Mouse (Mus musculus): ENCODE data around the gene Ubac1. TPM values are rescaled to one million over a fixed set of nuclear protein-coding genes. Genes with fewer than 3 reads are reported as not detected.

The Ubac1 gene
- 10 to 100 TPM; 50.5 to 77.3 TPM for total RNA-seq (2021)
- long read RNA-seq, experiment 1, transcript Ubac1-201 (10 exons, 1,852 nt) = major isoform, 89 of 121 reads
- long read RNA-seq, experiment 1, partial matches to known transcripts = 7 of 121 reads
- long read RNA-seq, experiment 1, other reads (novel, unspliced or antisense) = 25 of 121 reads
- long read RNA-seq, experiment 2, transcript Ubac1-201 (10 exons, 1,852 nt) = major isoform, 76 of 94 reads
- long read RNA-seq, experiment 2, partial matches to known transcripts = 5 of 94 reads
- long read RNA-seq, experiment 2, other reads (novel, unspliced or antisense) = 13 of 94 reads

DNA sequence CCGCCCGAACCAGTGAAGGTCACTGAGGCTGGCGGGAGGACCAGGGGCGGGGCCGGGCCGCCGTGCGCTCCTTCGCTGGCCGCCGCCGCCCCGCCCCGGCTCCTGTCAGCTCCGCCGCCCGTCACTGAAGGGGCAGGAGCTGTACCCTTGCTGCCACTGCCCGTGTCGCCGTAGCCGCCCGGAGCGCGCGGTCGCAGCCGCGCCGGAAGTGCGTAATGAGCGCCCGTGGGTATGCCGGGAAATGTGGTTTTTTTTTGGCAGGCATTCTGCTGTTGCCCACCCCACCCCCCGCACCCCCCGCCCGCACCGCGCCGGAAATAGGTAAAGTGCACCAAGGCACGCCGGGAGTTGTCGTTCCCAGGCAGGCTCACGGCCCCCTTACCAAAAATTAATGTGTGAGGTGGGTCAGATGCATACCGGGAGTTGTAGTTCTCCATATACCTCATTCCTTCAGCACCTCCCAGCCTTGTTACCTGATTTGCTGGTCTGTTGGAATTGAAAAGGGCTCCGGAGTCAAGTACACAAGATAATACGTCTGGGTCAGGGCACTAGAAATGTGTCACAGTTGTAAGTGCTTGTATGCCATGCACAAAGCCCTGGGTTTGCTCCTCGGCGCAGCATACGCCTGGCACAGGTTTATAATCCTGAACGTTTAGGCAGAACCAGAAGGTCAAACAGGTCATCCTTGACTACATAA lies at the start of gene Ubac1:
Gene Ubac1 (minus strand): TSS at position 187 of the 697 bp plus-strand sequence.
- peak; percentile 94 for DNase-seq

DNA sequence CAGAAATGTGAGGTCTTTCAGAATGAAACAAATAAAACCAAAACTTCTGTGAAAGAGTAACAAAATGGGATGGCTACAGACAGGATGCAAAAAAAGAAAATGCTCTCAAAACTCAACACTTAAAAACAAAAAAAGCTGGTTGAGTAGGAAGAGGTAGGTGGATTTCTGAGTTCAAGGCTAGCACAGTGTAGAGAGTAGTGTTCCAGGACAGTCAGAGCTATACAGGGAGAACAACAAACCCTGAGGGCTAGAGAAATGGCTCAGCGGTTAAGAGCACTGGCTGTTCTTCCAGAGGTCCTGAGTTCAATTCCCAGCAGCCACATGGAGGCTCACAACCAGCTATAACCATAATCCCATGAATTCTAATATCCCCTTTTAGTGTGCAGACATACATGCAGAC lies 47.0 kb upstream of the Ubac1 start:
- DNase-seq = no peak

DNA sequence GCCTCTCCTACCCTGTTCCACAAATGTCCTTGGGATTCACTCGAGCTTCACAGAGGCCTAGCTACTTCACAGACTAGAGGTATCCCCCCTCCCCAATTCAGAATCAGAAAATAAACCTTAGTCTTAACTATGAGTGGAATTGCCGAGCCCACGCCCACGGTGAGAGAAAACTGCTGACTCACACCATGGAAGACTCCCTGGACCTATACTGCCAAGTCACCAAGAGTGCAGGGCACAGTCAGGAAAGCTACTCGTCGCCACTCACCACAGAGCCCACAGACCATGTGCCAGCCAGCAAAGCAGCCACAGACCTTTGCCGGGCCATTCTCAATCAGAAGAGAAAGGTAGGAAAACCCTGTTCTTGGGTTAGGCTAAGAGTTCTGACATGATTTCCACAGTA lies 46.6 kb upstream of the Ubac1 start:
- DNase-seq = no peak

DNA sequence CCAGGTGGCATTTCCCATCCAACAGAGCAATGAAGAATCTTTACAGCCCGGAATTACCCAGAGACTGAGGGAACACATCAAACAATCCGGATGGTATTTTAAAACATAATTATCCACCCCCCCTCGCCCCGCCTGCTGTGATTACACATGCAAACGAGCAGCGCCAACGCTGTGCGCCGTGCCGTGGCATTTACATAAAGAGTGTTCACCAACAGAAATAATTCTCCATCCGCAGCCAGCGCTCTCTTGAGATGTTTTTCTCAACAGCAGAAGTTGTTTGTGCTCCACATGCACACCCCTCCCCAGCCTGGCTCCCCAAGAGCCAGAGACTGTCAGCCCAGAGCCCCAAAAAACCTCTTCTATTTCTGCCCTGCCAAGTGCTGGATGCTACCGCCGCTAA lies 45.0 kb upstream of the Ubac1 start:
- DNase-seq = no peak

DNA sequence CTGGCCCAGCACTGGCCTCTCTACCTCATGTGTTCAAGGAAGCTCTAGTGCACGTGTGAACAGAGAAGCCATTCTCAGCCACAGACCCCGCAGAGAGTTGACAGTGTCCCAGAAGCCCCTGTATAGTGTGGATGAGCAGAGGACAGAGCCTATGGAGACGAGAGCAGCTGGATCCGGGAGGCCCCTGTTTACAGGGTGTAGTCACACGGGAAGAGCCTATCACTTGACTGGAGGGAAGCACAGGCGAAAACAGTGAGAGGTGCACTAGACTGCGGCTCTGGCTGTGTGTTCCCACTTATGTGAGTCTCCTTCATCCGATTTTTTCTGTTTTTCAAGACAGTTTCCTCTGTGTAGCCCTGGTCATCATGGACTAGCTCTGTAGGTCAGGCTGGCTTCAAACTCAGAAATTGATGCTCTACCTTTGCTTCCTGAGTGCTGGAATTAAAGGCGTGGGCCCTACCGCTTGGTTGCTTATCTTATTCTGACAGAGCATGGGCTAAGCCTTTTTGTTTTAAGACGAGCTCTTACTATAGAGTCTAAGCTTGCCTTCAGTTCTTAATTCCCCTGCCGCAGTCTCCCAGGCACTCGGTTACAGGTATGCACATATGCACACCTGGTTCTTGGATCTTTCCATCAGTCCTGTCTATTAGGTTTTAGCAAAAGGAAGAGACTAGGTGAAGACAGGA lies 41.3 kb upstream of the Ubac1 start:
- DNase-seq = no peak

DNA sequence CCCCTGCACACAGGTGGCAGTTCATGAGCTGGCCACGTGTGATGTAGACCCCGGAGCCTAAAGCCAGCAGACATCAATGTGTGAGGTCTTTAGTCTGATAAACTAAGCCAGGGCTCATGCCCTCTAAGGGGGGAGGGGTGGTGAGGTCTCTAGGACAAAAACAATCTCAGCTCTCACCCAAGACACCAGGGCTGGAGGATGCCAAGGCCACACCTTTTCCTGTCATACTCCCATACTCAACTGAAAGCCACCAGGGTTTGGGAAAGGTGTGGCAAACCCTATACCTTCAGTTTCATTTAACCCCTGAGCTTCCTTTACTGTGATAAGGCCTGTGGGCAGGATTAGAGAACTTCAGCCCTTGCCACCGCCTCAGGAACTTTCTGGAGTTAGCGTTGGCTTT lies 40.7 kb upstream of the Ubac1 start:
- no peak for DNase-seq

DNA sequence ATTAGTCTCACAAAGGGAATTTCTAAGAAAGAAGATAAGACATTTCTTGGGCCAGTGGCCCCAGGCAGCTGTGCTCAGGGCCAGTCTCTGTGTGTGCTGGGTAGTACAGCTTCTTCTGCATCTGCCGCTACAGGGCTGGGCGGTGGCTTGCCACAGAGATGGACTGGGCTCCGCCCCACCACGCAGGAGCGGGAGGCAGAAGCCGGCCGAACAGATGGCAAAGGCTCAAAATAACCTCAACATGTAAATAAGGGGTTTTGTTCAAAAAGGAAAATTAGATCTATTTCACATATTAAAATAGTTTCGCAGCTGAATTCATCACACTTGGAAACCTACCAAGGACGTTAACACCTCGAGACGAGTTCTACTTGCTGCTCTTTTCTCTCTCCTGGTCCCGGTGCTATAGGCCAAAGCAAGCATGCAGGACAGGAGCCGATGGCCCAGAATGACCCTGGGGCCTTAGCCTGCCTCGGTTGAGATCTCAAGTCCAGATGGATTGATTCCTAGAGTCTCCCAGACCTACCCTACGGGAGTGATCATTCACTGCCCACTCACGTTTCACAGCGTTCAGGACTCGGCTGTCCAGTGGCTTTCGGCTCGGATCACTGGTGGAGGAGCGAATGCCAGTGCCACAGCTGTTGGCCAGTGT lies 39.6 kb upstream of the Ubac1 start:
- DNase-seq = no peak

DNA sequence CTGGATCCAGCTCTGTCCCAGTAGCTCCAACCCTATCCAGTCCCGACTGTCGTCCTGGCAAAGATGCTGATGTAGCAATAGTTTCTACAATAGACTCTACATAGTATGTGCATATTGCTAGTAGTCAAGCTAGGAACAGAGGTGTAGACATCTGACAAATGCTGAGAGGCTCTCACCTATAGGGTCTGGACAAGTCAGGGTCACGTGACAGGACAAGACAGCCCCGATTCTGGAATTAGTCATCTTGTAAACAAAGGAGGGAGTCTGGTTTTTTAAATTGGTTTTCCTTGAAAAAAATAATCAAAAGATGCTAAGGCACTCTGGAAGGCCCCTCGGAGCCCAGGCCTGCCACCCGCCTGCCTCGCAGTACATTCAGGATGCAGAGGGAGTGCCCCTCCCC lies 35.5 kb upstream of the Ubac1 start:
- DNase-seq = no peak

DNA sequence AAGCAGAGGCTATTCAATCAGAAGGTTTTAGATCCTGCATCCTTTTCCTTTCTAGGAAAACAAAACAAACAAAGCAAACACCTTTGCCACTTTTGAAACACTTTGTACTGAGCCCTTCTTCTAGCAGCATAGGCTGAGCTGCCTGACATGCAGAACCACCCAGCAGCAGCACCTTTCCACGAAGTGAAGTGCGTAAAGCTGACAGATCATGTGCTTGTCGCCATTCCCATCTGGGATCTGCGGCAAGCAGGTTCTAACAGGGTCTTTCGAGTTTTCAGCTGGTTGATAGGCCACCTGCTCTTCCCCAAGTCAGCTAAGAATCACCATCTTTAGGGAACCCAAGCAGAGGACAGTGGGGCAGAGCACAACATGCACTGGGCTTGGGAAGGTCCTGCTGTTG lies 34.7 kb upstream of the Ubac1 start:
- DNase-seq = no peak

DNA sequence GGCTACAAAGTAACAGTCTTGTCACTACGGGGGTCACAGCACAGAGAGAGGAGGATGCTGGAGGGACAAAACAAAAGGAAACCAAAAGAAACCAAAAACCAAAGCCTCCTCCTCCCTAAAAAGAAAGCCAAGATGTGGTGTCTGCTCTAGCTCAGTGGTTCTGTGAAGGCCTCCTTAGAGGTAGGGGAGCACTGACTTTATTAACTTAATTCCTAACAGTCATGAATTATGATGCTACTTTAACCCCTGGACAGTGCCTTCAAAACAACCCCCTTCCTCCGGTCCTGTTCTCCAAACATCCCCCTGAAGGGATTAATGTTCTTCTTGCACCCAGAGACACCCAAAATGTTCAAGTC lies 34.2 kb upstream of the Ubac1 start:
- no peak for DNase-seq

DNA sequence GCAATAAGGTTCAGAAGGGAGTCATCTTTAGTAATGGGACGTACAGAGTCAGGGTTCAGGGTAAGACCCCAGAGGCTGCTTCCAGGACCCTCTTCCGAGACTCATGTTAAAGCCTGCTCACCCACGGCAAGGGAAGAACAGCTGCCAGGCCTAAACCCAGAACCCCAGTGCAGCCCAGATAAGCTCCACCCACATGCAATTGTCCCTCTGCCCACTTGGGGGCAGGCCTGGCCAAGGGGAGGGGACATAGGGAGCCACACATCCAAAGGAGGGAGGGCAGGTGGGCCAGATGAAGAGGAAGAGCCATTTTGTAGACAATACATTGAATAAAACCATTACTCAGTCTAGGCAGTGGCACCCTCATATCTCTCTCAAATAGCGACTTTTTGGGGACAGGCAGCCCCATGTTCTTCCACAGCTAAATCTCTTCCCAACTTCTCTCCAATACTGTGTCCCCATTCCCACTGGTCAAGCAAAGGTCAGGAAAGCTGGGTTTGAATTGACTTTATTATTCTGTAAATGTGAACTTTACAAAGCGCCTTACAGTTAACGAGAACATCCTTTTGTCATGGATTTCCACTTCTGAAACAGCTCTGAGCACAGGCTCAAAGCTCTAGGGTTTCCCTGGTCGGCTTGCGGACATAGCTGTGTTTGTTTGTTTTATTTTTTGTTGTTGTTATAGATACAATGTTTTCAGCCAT lies 33.6 kb upstream of the Ubac1 start:
- DNase-seq = peak; percentile 80

DNA sequence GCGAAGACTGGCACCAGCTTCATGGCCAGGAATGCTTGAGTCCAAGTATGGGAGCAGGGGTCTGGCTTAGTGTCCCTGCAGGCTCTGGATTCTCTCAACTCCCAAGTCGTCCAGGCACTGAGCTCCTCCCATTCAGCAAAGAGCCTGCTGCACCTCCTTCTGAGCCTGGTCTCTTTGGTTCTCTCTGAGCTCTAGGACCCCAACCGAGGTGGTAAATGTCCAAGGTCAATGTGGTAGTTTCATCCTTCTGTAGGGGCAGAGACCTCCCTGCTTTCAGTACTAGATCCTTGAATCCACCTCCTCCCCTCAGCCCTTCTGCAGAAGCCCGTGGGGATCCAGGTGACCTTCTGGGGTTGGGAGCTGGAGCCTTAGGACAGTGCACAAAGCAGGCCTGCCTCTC lies 31.3 kb upstream of the Ubac1 start:
- no peak for DNase-seq

DNA sequence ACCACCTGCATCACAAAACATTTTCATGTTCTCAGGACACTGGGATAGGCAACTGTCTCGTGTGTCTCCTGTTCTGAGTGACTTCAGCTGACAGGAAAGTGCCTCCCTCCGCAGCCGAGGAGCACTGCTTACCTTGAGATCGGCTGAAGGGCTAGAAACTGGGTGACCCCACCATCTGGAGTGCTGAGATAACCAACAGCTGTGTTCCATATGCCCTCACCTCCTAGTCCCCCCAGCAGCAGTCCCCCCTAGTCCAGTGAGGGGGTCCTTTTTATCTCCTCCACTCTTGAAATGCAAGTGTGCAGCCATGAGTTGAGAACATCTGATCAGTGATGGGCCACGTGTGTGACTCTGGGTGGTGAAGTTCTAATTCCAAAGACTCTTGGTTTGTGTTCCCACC lies 27.3 kb upstream of the Ubac1 start:
- DNase-seq = no peak

DNA sequence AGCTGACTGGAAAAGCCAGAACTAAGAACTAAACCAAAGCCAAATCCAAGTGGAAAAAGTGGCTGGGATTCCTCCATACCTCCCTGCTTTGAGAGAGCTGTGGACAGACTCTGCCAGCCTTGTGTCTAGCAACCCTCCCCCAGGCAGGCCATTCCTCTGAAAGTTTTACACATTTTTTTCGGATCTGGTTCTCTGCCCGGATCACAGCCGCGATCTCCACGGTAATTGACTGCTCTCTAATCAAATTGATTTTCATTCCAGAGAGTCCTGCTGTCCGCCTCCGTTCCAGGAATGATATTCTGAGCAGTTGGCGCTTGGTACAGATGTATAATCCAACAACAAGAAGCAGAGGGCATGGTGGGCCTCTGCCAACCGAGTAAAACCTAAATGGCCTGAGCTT lies 22.7 kb upstream of the Ubac1 start:
- DNase-seq = no peak

DNA sequence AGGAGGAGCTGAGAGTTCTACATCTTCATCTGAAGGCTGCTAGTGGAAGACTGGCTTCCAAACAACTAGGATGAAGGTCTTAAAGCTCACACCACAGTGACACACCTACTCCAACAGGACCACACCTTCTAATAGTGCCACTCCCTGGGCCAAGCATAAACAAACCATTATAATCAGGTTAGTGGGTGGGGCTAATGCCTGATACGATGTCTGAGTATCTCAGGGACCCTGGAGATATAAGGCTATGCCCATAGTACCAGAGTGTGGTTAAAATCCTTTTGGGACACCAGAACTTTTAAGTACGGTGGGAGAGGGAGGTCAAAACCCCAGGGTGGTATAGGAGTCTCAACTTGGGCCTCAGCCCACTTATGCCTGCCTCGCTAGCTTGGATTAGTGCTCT lies 21.1 kb upstream of the Ubac1 start:
- DNase-seq = no peak

DNA sequence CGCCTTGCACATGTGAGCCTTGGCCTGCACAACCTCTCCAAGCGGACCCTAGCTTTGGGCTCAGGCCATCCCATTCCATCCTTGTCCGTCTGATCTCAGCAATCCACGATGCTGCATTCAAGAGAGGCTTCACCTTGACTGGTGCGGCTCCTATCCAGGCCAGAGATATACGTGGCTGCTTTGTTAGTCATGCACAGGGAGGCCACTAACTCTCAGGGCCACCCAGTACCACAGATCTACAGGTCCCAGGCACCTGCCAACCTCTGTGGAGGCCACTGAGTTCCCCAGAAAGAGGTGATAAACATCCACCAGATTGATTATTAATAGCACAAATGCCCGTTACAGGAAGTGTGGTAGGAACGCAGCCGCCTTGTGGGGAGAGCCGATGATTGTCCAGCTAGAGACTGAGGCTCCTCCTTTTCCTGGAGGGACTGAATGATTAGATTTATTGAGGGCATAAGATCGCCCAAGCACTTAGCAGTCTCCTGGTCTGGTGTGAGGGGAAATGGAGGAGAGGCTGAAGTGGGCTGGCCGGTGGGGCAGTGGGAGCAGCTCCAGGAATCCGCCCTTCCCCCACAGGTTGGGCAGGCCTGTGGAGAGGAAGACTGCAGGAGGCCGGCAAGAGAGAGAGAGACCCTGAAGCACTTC lies 19.7 kb upstream of the Ubac1 start:
- DNase-seq = peak; percentile 14

DNA sequence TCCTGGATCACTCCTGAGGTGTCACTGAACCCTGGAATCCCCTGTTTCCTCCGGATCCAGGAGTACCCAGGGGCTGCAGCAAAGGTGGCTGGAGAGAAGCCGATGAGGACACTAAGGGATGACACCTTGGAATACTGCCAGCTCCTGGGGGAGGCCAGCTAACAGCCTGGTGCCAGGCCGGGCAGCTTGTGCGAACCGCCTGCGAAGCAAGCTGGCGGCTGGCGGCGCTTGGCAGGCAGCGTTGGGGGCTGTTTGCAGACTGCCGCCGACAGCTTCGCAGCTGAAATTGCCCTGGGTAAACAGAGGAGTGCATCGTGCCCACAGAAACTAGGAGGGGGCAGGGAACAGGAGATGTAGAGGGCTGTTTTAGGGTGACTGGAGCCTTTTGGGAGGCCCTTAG lies 18.4 kb upstream of the Ubac1 start:
- DNase-seq = peak; percentile 70

DNA sequence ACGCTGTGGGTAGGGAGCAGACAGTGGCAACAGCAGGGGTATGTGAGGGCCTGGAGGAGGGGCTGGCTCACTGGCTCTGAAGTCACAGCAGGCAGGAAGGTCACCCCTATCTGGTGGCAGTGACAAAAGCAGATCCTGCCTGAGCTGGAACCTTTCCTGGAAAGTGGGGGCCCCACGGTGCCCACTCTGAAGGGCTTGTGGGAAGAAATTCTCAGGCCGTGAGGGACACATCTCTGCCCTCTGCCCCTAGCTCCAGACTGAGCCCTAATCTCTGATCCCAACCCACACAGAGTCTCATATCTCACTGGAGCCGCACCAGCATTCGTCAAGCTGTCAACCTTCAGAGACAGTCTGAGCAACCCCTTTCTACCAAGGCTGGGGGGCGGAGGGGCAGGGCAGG lies 15.8 kb upstream of the Ubac1 start:
- DNase-seq = peak; percentile 20

DNA sequence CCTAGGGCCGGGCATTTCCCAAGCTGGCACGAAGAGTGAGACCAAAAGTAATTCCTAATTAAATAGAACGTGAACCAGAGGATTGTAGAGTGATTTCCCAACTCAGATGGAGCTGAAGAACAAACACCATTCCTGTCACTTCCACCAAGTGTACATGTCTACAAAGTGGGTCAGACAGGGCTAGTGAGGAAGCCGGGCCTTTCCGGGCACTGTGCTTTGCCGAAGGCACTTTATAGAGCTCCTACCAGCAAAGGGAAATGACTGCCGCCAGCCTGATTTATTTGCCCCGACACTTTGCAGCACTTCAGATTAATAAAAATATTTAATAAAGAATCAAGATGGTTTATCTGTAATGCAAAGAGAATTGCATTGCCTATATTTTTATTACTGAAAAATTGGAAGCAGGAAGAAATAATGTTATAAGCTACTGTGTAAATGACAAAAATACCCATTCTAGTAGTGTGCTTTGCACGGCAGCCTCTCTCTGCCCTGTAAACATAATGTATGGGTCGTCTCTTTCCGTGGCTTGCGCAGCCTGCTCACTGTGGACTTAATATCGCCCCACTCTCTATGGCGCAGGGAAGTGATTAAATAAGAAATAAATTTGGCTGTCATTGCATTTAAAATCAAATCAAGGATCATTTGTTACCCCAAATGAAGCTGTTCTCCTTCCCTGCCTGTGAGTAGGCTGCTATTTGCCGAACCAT lies 12.9 kb upstream of the Ubac1 start:
- no peak for DNase-seq

DNA sequence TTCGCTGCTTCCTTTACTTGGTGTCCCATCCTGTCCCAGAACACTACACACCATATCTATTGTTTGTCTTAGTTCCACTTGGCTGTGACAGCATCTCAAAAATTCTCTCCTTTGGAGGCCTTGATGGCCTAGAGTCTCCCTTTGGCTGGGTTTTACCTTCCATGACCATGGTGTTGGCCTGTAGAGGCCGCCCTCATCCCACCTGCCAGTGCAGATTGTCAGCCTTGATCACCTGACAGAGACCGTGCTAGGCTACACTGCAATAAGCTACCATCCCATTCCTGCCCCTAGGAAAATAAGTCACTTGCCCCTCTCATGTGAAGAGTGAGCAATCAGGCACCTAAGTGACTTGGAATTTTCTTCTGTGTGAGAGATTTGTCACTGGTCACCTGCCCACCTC lies 8.7 kb upstream of the Ubac1 start:
- DNase-seq = no peak

All from adrenal gland, postnatal 10 days (tissue).